Mouse (Mus musculus) MEL (cell line): Measurements from ENCODE around the gene Batf2. TPM values are rescaled to one million over a fixed set of nuclear protein-coding genes. Genes with fewer than 3 reads are reported as not detected.

Experiments
- DNase-seq: peaks from one replicate; pipeline ENCODE4 v3.0.0; 2011; ENCODE audit warnings: low read depth, low spot score
- H3K27ac ChIP-seq: 2 replicates; pipeline ENCODE4 v1.5.1; 2012; ENCODE audit warnings: low read depth, mild to moderate bottlenecking, control low read depth, low read length, moderate library complexity; ENCODE audit not compliant: control insufficient read depth
- H3K27me3 ChIP-seq, 2 experiments: fragments of 150-350 bp in 1 of 2; sonication (generic) in 1 of 2; 2 replicates each; pipeline ENCODE4 v1.6.1; 2012; ENCODE audit warnings: low read length in 2 of 2, mild to moderate bottlenecking in 2 of 2, improper control_type of control experiment in 1 of 2, moderate library complexity in 1 of 2; ENCODE audit not compliant: insufficient read depth in 2 of 2, control insufficient read depth in 1 of 2
- H3K36me3 ChIP-seq, 2 experiments: 2 replicates each; pipeline ENCODE4 v1.6.1; 2012 to 2014; ENCODE audit warnings: low read length in 2 of 2, improper control_type of control experiment in 1 of 2, inconsistent platforms in 1 of 2, mild to moderate bottlenecking in 1 of 2; ENCODE audit not compliant: insufficient read depth in 2 of 2, control insufficient read depth in 1 of 2
- H3K4me1 ChIP-seq, 2 experiments: fragments of 150-350 bp in 1 of 2; sonication (generic) in 1 of 2; 2 replicates each; pipeline ENCODE4 v1.6.1; 2012; ENCODE audit warnings: low read length in 2 of 2, improper control_type of control experiment in 1 of 2, mild to moderate bottlenecking in 1 of 2; ENCODE audit not compliant: insufficient read depth in 2 of 2, control insufficient read depth in 1 of 2
- H3K4me3 ChIP-seq, 2 experiments: fragments of 150-350 bp in 1 of 2; sonication (generic) in 1 of 2; 2 replicates each; pipeline ENCODE4 v1.5.1; 2012; ENCODE audit warnings: low read depth in 2 of 2, low read length in 2 of 2, mild to moderate bottlenecking in 2 of 2, moderate library complexity in 2 of 2, control low read depth in 1 of 2, improper control_type of control experiment in 1 of 2; ENCODE audit not compliant: control insufficient read depth in 1 of 2, insufficient read depth in 1 of 2
- H3K79me2 ChIP-seq: 2 replicates; pipeline ENCODE4 v1.6.1; 2012; ENCODE audit warnings: mild to moderate bottlenecking, low read length, moderate library complexity; ENCODE audit not compliant: control insufficient read depth, poor library complexity, insufficient read depth
- H3K9ac ChIP-seq: 2 replicates; pipeline ENCODE4 v1.6.1; 2012; ENCODE audit warnings: low read depth, mild to moderate bottlenecking, control low read depth, low read length, moderate library complexity; ENCODE audit not compliant: control insufficient read depth, poor library complexity, severe bottlenecking
- H3K9me3 ChIP-seq: fragments of 150-350 bp; sonication (generic); replicated peaks from 2 replicates; pipeline ENCODE4 v1.6.1; 2012; ENCODE audit warnings: mild to moderate bottlenecking, low read length, improper control_type of control experiment, moderate library complexity; ENCODE audit not compliant: insufficient read depth
- BHLHE40 ChIP-seq: IDR thresholded peaks from 2 replicates; pipeline ENCODE4 v1.6.1; 2012; ENCODE audit warnings: low read depth, mild to moderate bottlenecking, inconsistent platforms, low read length, improper control_type of control experiment, borderline replicate concordance
- CHD2 ChIP-seq: IDR thresholded peaks from 2 replicates; pipeline ENCODE4 v1.6.1; 2011; ENCODE audit warnings: low read length, improper control_type of control experiment
- ETS1 ChIP-seq: IDR thresholded peaks from 2 replicates; pipeline ENCODE4 v1.6.1; 2012; ENCODE audit warnings: low read depth, mild to moderate bottlenecking, inconsistent platforms, low read length, improper control_type of control experiment, moderate library complexity
- GABPA ChIP-seq: IDR thresholded peaks from 2 replicates; pipeline ENCODE4 v1.6.1; 2012; ENCODE audit warnings: low read depth, mild to moderate bottlenecking, inconsistent platforms, low read length, improper control_type of control experiment, moderate library complexity
- GATA1 ChIP-seq: IDR thresholded peaks from 2 replicates; pipeline ENCODE4 v1.6.1; 2011; ENCODE audit warnings: low read depth, low read length, improper control_type of control experiment
- HCFC1 ChIP-seq: IDR thresholded peaks from 2 replicates; pipeline ENCODE4 v1.6.1; 2012; ENCODE audit warnings: low read depth, mild to moderate bottlenecking, inconsistent platforms, low read length, improper control_type of control experiment, moderate library complexity
- JUND ChIP-seq: IDR thresholded peaks from 2 replicates; pipeline ENCODE4 v1.6.1; 2011; ENCODE audit warnings: low read depth, mild to moderate bottlenecking, improper control_type of control experiment, low read length
- KAT2A ChIP-seq: conservative IDR thresholded peaks from 2 replicates; pipeline ENCODE4 v1.6.1; 2012; ENCODE audit warnings: low read depth, low read length, improper control_type of control experiment, inconsistent platforms
- MAZ ChIP-seq: IDR thresholded peaks from 2 replicates; pipeline ENCODE4 v1.6.1; 2012; ENCODE audit warnings: low read depth, mild to moderate bottlenecking, inconsistent platforms, low read length, improper control_type of control experiment
- MEF2A ChIP-seq: IDR thresholded peaks from 2 replicates; pipeline ENCODE4 v1.6.1; 2014; ENCODE audit warnings: low read depth, mild to moderate bottlenecking, inconsistent platforms, low read length, improper control_type of control experiment; ENCODE audit not compliant: poor library complexity, insufficient replicate concordance, severe bottlenecking; ENCODE audit errors: extremely low read depth
- MXI1 ChIP-seq: IDR thresholded peaks from 2 replicates; pipeline ENCODE4 v1.6.1; 2011; ENCODE audit warnings: mild to moderate bottlenecking, low read depth, low read length, improper control_type of control experiment
- MYB ChIP-seq: IDR thresholded peaks from 2 replicates; pipeline ENCODE4 v1.6.1; 2011; ENCODE audit warnings: mild to moderate bottlenecking, low read depth, low read length, improper control_type of control experiment
- NELFE ChIP-seq: IDR thresholded peaks from 2 replicates; pipeline ENCODE4 v1.6.1; 2011; ENCODE audit warnings: low read depth, low read length, improper control_type of control experiment
- NRF1 ChIP-seq: IDR thresholded peaks from 2 replicates; pipeline ENCODE4 v1.6.1; 2014; ENCODE audit warnings: low read depth, mild to moderate bottlenecking, inconsistent platforms, low read length, improper control_type of control experiment, moderate library complexity; ENCODE audit not compliant: poor library complexity, insufficient read depth, severe bottlenecking
- POLR2A ChIP-seq, 2 experiments: IDR thresholded peaks; 2 replicates each; pipeline ENCODE4 v1.6.1; 2011 to 2012; ENCODE audit warnings: low read length in 2 of 2, mild to moderate bottlenecking in 2 of 2, control low read depth in 1 of 2, improper control_type of control experiment in 1 of 2, low read depth in 1 of 2, moderate library complexity in 1 of 2; ENCODE audit not compliant: control insufficient read depth in 1 of 2, insufficient read depth in 1 of 2, poor library complexity in 1 of 2
- POLR2AphosphoS2 ChIP-seq: IDR thresholded peaks from 2 replicates; pipeline ENCODE4 v1.6.1; 2011; ENCODE audit warnings: low read length, improper control_type of control experiment
- POLR2AphosphoS5 ChIP-seq: IDR thresholded peaks from 2 replicates; pipeline ENCODE4 v1.6.1; 2012; ENCODE audit warnings: low read depth, borderline replicate concordance, mild to moderate bottlenecking, inconsistent platforms, low read length, moderate library complexity, mixed read lengths
- RAD21 ChIP-seq: IDR thresholded peaks from 2 replicates; pipeline ENCODE4 v1.6.1; 2011; ENCODE audit warnings: mild to moderate bottlenecking, low read depth, low read length, improper control_type of control experiment
- RCOR1 ChIP-seq: IDR thresholded peaks from 2 replicates; pipeline ENCODE4 v1.6.1; 2012; ENCODE audit warnings: low read depth, mild to moderate bottlenecking, inconsistent platforms, low read length, improper control_type of control experiment
- SIN3A ChIP-seq: IDR thresholded peaks from 2 replicates; pipeline ENCODE4 v1.6.1; 2012; ENCODE audit warnings: low read length, improper control_type of control experiment, inconsistent platforms
- TAL1 ChIP-seq: IDR thresholded peaks from 2 replicates; pipeline ENCODE4 v1.6.1; 2012; ENCODE audit warnings: mild to moderate bottlenecking, inconsistent platforms, low read length, moderate library complexity, mixed read lengths
- TBP ChIP-seq: IDR thresholded peaks from 2 replicates; pipeline ENCODE4 v1.8.0; 2011; ENCODE audit warnings: low read depth, low read length, improper control_type of control experiment
- TCF12 ChIP-seq: IDR thresholded peaks from 2 replicates; pipeline ENCODE4 v1.6.1; 2014; ENCODE audit warnings: low read depth, mild to moderate bottlenecking, inconsistent platforms, low read length, improper control_type of control experiment, moderate library complexity
- UBTF ChIP-seq: IDR thresholded peaks from 2 replicates; pipeline ENCODE4 v1.6.1; 2012; ENCODE audit warnings: low read depth, mild to moderate bottlenecking, inconsistent platforms, low read length, improper control_type of control experiment, moderate library complexity, borderline replicate concordance; ENCODE audit not compliant: insufficient read depth
- USF2 ChIP-seq, 2 experiments: IDR thresholded peaks; 2 replicates each; pipeline ENCODE4 v1.6.1; 2011 to 2012; ENCODE audit warnings: improper control_type of control experiment in 2 of 2, low read length in 2 of 2, borderline replicate concordance in 1 of 2, inconsistent platforms in 1 of 2, low read depth in 1 of 2, mild to moderate bottlenecking in 1 of 2; ENCODE audit not compliant: insufficient read depth in 1 of 2
- ZC3H11A ChIP-seq: IDR thresholded peaks from 2 replicates; pipeline ENCODE4 v1.6.1; 2012; ENCODE audit warnings: low read depth, mild to moderate bottlenecking, inconsistent platforms, low read length, improper control_type of control experiment
- ZKSCAN1 ChIP-seq: IDR thresholded peaks from 2 replicates; pipeline ENCODE4 v1.6.1; 2012; ENCODE audit warnings: low read depth, mild to moderate bottlenecking, inconsistent platforms, low read length, improper control_type of control experiment, moderate library complexity
- ZMIZ1 ChIP-seq: IDR thresholded peaks from 2 replicates; pipeline ENCODE4 v1.6.1; 2012; ENCODE audit warnings: low read depth, mild to moderate bottlenecking, inconsistent platforms, low read length, improper control_type of control experiment, moderate library complexity
- ZNF384 ChIP-seq: IDR thresholded peaks from 2 replicates; pipeline ENCODE4 v1.6.1; 2012; ENCODE audit warnings: low read depth, mild to moderate bottlenecking, inconsistent platforms, low read length, improper control_type of control experiment
- polyA plus RNA-seq, 2 experiments: library from polyadenylated mRNA; stranded (reverse) in 1 of 2; unstranded in 1 of 2; fragments of >175 nt in 1 of 2; fragments of >200 nt in 1 of 2; gene quantifications; 2 replicates each; pipeline versions ENCODE4 v1.2.1 to v1.2.4; 2012; ENCODE audit warnings: low replicate concordance in 2 of 2, low read depth in 1 of 2; ENCODE audit not compliant: insufficient read length in 2 of 2, insufficient read depth in 1 of 2, missing spikeins in 1 of 2
- total RNA-seq: library from RNA; depleted of rRNA; stranded (reverse); fragments of 300-350 nt; gene quantifications from 2 replicates; pipeline ENCODE4 v1.2.3, GENCODE M21; 2012

Batf2 gene
- total and polyA plus RNA-seq, 3 experiments, result 0.19 to 0.60 TPM; not detected in 1

DNA sequence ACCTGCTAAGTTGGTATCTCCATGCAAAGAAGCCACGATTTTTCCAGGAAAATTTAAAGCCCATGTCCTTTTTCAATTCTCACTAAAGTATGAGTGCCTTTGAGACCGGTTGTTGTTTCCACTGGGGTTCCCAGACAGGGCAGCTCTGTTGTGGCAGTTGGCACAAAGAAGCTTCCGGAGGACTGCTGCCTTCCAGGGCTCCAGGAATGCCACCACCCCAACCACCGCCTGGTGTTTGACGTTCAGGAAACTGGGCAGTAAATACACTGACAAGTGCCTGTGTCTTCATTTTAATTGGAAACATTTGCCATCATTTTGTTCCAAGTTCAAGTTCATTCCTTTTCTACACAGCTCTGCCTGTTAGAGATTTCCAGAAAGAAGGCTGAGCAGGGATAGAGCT, 65.9 kb downstream of the Batf2 start:
- no peak for DNase-seq
- Histone ChIP-seq H3K4me1 (no peaks in the 10 kb centered on the region), H3K36me3 (no peaks in the 10 kb centered on the region), H3K9me3 (no peaks in the 10 kb centered on the region), H3K9ac (no peak overlapping the region), H3K27me3 (peaks cover 2 to 3% of the 10 kb centered on the region in 2 experiments; a peak in 3 of 4 replicates), H3K79me2 (no peaks in the 10 kb centered on the region), H3K4me3 (no peak overlapping the region)
- TF ChIP-seq USF2 (IDR thresholded peaks at IDR 0.05; ENCODE audit: borderline replicate concordance in 1 of 2, insufficient read depth in 1 of 2, low read depth in 1 of 2, low read length in 2 of 2) (no peak), RAD21 (no peak), HCFC1 (no peak), MAZ (no peak), POLR2AphosphoS5 (no peak), JUND (no peak), ZKSCAN1 (no peak), MXI1 (no peak), SIN3A (no peak), ZNF384 (no peak), NRF1 (no peak), MEF2A (no peak), ZC3H11A (no peak), ZMIZ1 (no peak), UBTF (no peak), CHD2 (no peak), NELFE (no peak), GABPA (no peak)
- TF ChIP-seq, all 39 proteins: peak for 0
- no peak overlapping the region for H3K27ac ChIP-seq

GRCm38 (mm10) chr19:6216046-6216705, 75.4 kb downstream of the Batf2 start:
- H3K9me3 ChIP-seq, result no peaks in the 10 kb centered on the region
- H3K36me3 ChIP-seq, result no peaks in the 10 kb centered on the region
- H3K27ac ChIP-seq, result no peak overlapping the region
- no peaks in the 10 kb centered on the region for H3K4me1 ChIP-seq
- TF ChIP-seq POLR2A (IDR thresholded peaks at IDR 0.05; ENCODE audit: control insufficient read depth in 1 of 2, insufficient read depth in 1 of 2, low read depth in 1 of 2, low read length in 2 of 2, poor library complexity in 1 of 2), result no peak
- TF ChIP-seq ZKSCAN1, result no peak
- no peak for TF ChIP-seq MXI1
- TF ChIP-seq MYB, result no peak
- no peak for TF ChIP-seq CHD2
- no peak for TF ChIP-seq TAL1
- TF ChIP-seq GATA1, result no peak
- no peak for TF ChIP-seq GABPA
- no peak for TF ChIP-seq KAT2A
- no peak for TF ChIP-seq BHLHE40
- TF ChIP-seq TCF12, result no peak
- TF ChIP-seq ZNF384, result no peak
- no peak for TF ChIP-seq TBP
- TF ChIP-seq RCOR1, result no peak
- no peak for TF ChIP-seq ETS1
- TF ChIP-seq MAZ, result no peak
- no peak for TF ChIP-seq POLR2AphosphoS2
- TF ChIP-seq UBTF, result no peak
- no peak for DNase-seq
- no peak overlapping the region for H3K4me3 ChIP-seq
- no peaks in the 10 kb centered on the region for H3K79me2 ChIP-seq
- peaks cover 4 to 8% of the 10 kb centered on the region in 2 experiments for H3K27me3 ChIP-seq
- H3K9ac ChIP-seq, result no peak overlapping the region
